Mouse (Mus musculus) cerebellum, adult 9-11 months (tissue): ENCODE measurements around the gene Man2b2.
A peak's percentile ranks its signal among the peaks of the same experiment; 100 is the strongest.

Experiments
- DNase-seq: peaks from one replicate; pipeline ENCODE4 v3.0.0; 2022

The Man2b2 gene

DNA sequence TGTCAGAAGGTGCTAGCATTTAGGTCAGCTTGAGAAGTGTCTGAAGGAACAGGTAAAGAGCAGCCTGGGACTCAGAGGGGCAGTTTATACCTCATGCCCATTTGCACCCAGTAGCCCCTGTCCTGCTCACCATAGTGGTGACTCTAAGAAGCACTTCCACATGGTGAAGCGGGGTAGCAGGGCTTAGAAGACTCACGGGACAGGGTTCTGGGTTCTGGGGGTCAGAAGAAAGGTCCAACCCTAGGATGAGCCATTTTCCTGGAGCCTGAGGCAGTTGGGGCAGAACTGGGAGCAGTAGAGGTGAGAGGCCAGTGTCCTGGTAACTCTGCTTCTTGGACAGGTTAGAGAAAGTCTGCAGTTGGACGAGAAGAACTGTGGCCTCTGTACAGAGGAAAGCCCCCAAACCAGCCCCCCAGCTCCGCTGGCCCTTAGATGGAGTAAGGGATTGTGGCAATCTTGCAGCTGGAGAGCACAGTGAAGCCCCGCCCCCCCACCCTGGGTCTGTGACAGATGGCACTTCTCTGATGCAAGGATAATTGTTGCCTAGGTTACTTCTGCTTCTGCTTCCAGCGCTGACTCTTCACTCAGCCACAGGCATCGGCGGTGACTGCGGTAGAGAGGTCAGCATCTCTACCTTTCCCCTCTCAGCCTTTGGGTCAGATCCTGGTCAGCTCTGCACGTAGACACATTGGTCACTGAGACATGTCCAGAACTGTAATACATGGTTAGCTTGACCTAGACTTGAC is 63.3 kb downstream of the Man2b2 start:
- DNase-seq = peak; percentile 68

DNA sequence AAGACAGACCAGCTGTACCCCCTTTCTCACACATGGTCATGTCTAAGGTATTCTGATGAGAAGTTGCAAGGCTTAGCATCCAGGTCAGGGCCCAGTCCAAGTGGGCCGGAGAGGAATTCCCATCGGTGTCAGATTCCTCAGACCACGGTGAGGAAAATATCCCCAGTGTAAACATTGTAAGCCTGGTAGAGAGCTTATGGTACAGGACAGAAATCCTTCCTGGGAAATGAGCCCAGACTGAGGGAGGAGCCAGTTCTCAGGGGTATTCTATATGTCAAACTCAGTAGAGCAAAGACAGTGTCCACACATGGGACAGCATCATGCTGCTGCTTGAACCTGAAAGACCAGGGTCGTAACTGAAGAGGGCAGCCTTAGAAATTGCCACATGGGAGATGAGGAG is 70.6 kb downstream of the Man2b2 start:
- no peak for DNase-seq

DNA sequence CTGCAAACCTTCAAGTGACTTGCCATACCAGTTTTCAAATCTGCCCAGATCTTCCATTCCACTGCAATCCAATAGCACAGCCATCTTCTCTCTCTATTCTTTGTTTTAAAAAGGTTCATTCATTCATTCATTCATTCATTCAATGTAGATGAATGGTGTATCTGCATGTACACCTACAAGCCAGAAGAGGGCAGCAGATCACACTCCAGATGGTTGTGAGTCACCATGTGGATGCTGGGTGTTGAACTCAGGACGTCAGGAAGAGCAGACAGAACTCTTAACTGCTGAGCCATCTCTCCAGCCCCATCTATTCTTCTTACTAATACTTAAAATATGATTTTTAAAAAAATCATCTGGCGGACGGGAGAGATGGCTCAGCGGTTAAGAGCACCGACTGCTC is 73.4 kb downstream of the Man2b2 start:
- no peak for DNase-seq
